Mouse (Mus musculus) monocyte, adult 2 months (primary cell): ENCODE measurements around the gene 2810408A11Rik.
"Not testable (repeated sequence)": the region's sequence is repeated elsewhere in the genome, so short reads cannot be mapped to it uniquely, and the experiment has no call there.

Experiments
- DNase-seq, 2 experiments: peaks; one replicate each; pipeline ENCODE4 v3.0.0; 2022; ENCODE audit warnings: low spot score in 2 of 2, low read depth in 1 of 2

2810408A11Rik gene

GRCm38 (mm10) chr11:69932254-69932653 is 31.5 kb upstream of the 2810408A11Rik start:
- no peak for DNase-seq

GRCm38 (mm10) chr11:69931769-69932168 is 31.0 kb upstream of the 2810408A11Rik start:
- no peak for DNase-seq

GRCm38 (mm10) chr11:69930967-69931537 is 30.3 kb upstream of the 2810408A11Rik start:
- DNase-seq: no peak

GRCm38 (mm10) chr11:69930176-69930575 is 29.4 kb upstream of the 2810408A11Rik start:
- DNase-seq: not testable (repeated sequence)

- no peak for DNase-seq
These were observed 28.9 kb upstream of the 2810408A11Rik start for GRCm38 (mm10) chr11:69929712-69930111.

GRCm38 (mm10) chr11:69927501-69927900 is 26.7 kb upstream of the 2810408A11Rik start:
- DNase-seq: no peak

- DNase-seq: no peak
These were observed 22.0 kb upstream of the 2810408A11Rik start for GRCm38 (mm10) chr11:69922796-69923195.

GRCm38 (mm10) chr11:69922012-69922756 is 21.4 kb upstream of the 2810408A11Rik start:
- DNase-seq: no peak

- peak; percentile 100 for DNase-seq
These were observed 20.6 kb upstream of the 2810408A11Rik start, which contains the start of gene Eif5a for GRCm38 (mm10) chr11:69921114-69922011. Eif5a (minus strand) TSS chr11:69921958.

GRCm38 (mm10) chr11:69920266-69921031 is 19.7 kb upstream of the 2810408A11Rik start:
- DNase-seq: no peak

GRCm38 (mm10) chr11:69919661-69920265 is 19.0 kb upstream of the 2810408A11Rik start:
- peak; percentile 65 to 75 for DNase-seq

GRCm38 (mm10) chr11:69919053-69919452 is 18.3 kb upstream of the 2810408A11Rik start:
- DNase-seq: no peak

GRCm38 (mm10) chr11:69918118-69918517 is 17.3 kb upstream of the 2810408A11Rik start:
- no peak for DNase-seq

GRCm38 (mm10) chr11:69917379-69917948 is 16.7 kb upstream of the 2810408A11Rik start:
- no peak for DNase-seq

GRCm38 (mm10) chr11:69916652-69917378 is 16.0 kb upstream of the 2810408A11Rik start:
- DNase-seq: not testable (repeated sequence)

- DNase-seq: no peak
These were observed 15.2 kb upstream of the 2810408A11Rik start for GRCm38 (mm10) chr11:69915667-69916627.

- DNase-seq: no peak
These were observed 14.2 kb upstream of the 2810408A11Rik start for GRCm38 (mm10) chr11:69914917-69915430.

- no peak for DNase-seq
These were observed 13.6 kb upstream of the 2810408A11Rik start for GRCm38 (mm10) chr11:69914372-69914764.
